Mouse (Mus musculus) heart, postnatal 0 days (tissue): ENCODE measurements around the gene Ndufs3. TPM values are rescaled to one million over a fixed set of nuclear protein-coding genes. Genes with fewer than 3 reads are reported as not detected.
A peak's percentile ranks its signal among the peaks of the same experiment; 100 is the strongest.

Source experiments
- ATAC-seq: fragments of 200-750 bp; cut with Nextera tagmentation; 2 replicates; pipeline ENCODE4 v1.8.0; 2017; ENCODE audit warnings: low read depth, moderate number of reproducible peaks, moderate library complexity; ENCODE audit not compliant: insufficient read depth
- DNase-seq: peaks from one replicate; pipeline ENCODE4 v3.0.0-alpha.2; 2016; ENCODE audit warnings: low spot score
- H3K27ac ChIP-seq: fragments of 300-500 bp; sonication (generic); 2 replicates; pipeline ENCODE4 v1.5.1; 2014; ENCODE audit warnings: low read depth, mild to moderate bottlenecking
- H3K27me3 ChIP-seq: fragments of 300-500 bp; sonication (generic); 2 replicates; pipeline ENCODE4 v1.6.1; 2014; ENCODE audit warnings: low read length, mixed read lengths; ENCODE audit not compliant: control insufficient read depth, insufficient read depth
- H3K36me3 ChIP-seq: fragments of 300-500 bp; sonication (generic); replicated peaks from 2 replicates; pipeline ENCODE4 v1.6.1; 2014; ENCODE audit warnings: low read length, mixed read lengths; ENCODE audit not compliant: control insufficient read depth, insufficient read depth
- H3K4me1 ChIP-seq: fragments of 300-500 bp; sonication (generic); 2 replicates; pipeline ENCODE4 v1.6.1; 2014; ENCODE audit warnings: antibody characterized with exemption; ENCODE audit not compliant: control insufficient read depth, insufficient read depth
- H3K4me2 ChIP-seq: fragments of 300-500 bp; sonication (generic); 2 replicates; pipeline ENCODE4 v1.6.1; 2014; ENCODE audit warnings: low read depth, mild to moderate bottlenecking, low read length, moderate library complexity
- H3K4me3 ChIP-seq: fragments of 300-500 bp; sonication (generic); 2 replicates; pipeline ENCODE4 v1.5.1; 2014; ENCODE audit warnings: low read depth, low read length
- H3K9ac ChIP-seq: fragments of 300-500 bp; sonication (generic); replicated peaks from 2 replicates; pipeline ENCODE4 v1.6.1; 2014; ENCODE audit warnings: low read depth, low read length, mixed read lengths
- H3K9me3 ChIP-seq: fragments of 300-500 bp; sonication (generic); replicated peaks from 2 replicates; pipeline ENCODE4 v1.6.1; 2016; ENCODE audit warnings: low read length; ENCODE audit not compliant: control insufficient read depth
- CTCF ChIP-seq: IDR thresholded peaks from 2 replicates; pipeline ENCODE4 v1.5.1; 2016; ENCODE audit warnings: antibody characterized with exemption, control low read depth, low read depth
- EP300 ChIP-seq: IDR thresholded peaks from 2 replicates; pipeline ENCODE4 v1.6.1; 2016; ENCODE audit warnings: antibody characterized with exemption, low read depth
- WGBS: fragments of 180-500 bp; shearing (Covaris S2); extraction: QIAGEN DNeasy Blood & Tissue Kit; methylation state at CpG from one replicate; pipeline ENCODE4 v1.1.7; 2014; 5-methylcytosine and 5-hydroxymethylcytosine counted together
- polyA plus RNA-seq: library from polyadenylated mRNA; unstranded; fragments of >200 nt; fragmentation: Nextera tagmentation; extraction: Ambion mirVana; gene quantifications from 2 replicates; pipeline ENCODE4 v1.2.1, GENCODE M21; 2015
- total RNA-seq: library from RNA; depleted of rRNA; stranded (reverse); fragments of >200 nt; gene quantifications from 2 replicates; pipeline ENCODE4 v1.2.3, GENCODE M21; 2014; ENCODE audit warnings: low replicate concordance

The Ndufs3 gene
- total and polyA plus RNA-seq, 2 experiments from 2014 or later = 556 to 620 TPM

DNA sequence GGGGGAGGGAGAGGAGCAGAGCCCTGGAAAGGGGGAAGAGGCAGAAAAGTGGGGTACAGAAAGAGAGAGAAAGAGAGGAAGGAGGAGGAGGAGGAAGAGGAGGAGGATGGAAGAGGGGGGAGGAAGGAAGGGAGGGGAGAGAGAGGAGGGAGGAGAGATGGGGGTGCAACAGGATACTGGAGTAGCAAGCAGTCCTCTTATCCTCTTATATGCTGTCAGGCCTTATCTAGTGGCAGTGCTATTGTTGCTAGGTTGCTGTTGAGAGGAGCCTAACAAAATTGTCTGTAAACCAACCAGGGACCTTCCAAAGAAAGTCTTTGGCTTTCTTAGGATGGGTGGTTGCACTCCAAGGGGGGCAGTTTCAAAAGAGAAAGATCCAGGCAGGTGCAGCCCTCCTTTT, 25.2 kb downstream of the Ndufs3 start:
- no peak for DNase-seq
- no peaks in the 10 kb centered on the region for H3K9me3 ChIP-seq
- no peaks in the 10 kb centered on the region for H3K36me3 ChIP-seq
- no peak overlapping the region for H3K4me2 ChIP-seq
- no peak overlapping the region for H3K27ac ChIP-seq
- H3K9ac ChIP-seq = no peak overlapping the region
- H3K4me3 ChIP-seq = no peak overlapping the region
- TF ChIP-seq CTCF (no peak), EP300 (no peak)
- H3K27me3 ChIP-seq = no peaks in the 10 kb centered on the region
- ATAC-seq = no peak
- peaks cover 10% of the 10 kb centered on the region for H3K4me1 ChIP-seq

DNA sequence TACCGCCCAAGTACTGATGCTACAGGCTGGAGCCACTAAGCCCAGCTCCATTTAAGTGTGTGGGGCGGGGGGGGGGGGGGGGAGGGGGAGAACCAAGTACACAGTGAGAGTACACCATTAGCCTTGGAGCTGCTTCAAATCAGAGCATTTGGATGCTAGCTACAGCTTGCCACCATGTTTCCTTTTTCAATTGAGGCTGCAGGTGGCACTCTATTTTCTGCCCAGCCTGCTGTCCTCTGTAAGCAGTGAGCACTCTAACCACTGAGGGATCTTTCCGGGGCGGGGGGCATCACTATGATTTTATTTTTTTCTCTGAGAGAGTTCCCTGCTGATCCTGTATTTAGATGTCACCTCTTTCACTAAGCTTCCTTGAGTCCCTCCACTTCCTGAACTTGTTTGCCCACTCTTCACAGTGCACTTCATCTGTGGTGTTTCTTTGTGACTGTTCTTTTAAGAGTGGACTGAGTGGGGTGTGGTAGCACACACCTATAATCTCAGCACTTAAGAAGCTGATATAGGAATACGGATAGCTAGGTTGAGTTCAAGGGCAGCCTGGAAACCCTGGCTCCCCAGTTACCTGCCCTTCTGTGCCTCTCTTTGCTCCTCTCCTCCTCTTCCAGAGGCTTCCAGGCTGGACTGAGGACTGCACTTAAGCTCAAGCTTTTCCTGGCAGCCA, 26.9 kb downstream of the Ndufs3 start:
- no peak for ATAC-seq
- TF ChIP-seq CTCF (no peak), EP300 (no peak)
- H3K4me3 ChIP-seq = no peak overlapping the region
- peaks cover 10% of the 10 kb centered on the region for H3K4me1 ChIP-seq
- no peak overlapping the region for H3K27ac ChIP-seq
- WGBS = 45% methylated on average over 5 of the region's 5 CpGs
- H3K9ac ChIP-seq = no peak overlapping the region
- H3K36me3 ChIP-seq = no peaks in the 10 kb centered on the region
- no peaks in the 10 kb centered on the region for H3K9me3 ChIP-seq
- no peak for DNase-seq
- no peaks in the 10 kb centered on the region for H3K27me3 ChIP-seq
- no peak overlapping the region for H3K4me2 ChIP-seq

DNA sequence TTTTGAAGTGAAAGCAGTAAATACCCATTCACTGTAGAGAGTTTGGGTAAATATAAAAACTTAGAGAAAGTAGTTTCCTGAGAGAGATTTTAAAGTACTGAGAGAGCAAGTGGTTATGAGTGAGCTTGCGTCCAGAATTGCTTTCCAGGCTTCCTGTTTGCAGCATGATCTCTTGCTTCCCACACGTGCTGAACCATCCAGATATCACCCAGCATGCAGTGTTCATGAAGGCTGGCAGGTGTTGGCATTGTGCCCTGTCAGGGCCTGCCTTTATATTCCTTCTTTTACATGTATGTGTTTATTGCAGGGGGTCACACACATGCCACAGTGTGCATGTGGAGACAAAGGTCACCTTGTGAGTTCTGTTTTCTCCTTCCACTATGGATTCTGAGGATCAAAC, 29.4 kb downstream of the Ndufs3 start:
- ATAC-seq (no peak), DNase-seq (no peak)
- H3K9ac ChIP-seq = no peak overlapping the region
- no peak for TF ChIP-seq EP300
- TF ChIP-seq CTCF = no peak
- no peaks in the 10 kb centered on the region for H3K36me3 ChIP-seq
- no peak overlapping the region for H3K4me3 ChIP-seq
- no peaks in the 10 kb centered on the region for H3K27me3 ChIP-seq
- H3K9me3 ChIP-seq = no peaks in the 10 kb centered on the region
- H3K27ac ChIP-seq = no peak overlapping the region
- 34% methylated on average over 2 of the region's 2 CpGs for WGBS
- no peak overlapping the region for H3K4me2 ChIP-seq
- H3K4me1 ChIP-seq = peaks cover 29% of the 10 kb centered on the region

DNA sequence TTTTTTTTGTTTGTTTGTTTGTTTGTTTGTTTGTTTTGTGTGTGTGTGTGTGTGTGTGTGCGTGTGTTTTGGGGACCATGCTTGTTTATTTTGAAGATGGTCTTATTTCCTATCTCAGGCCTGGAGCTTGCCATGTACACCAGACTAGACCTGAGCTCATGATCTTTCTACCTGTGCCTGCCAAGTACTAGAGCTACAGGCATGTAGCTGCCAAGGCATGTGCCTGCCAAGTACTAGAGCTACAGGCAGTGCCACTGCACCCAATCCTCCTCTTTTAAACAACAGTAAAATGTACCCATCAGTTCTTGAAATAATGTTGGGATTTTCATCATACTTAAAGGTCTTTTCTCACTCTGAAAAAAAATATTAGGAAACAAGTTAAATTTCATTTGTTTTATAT, 30.6 kb downstream of the Ndufs3 start:
- no peak for DNase-seq
- 82% methylated on average over 1 of the region's 1 CpGs for WGBS

DNA sequence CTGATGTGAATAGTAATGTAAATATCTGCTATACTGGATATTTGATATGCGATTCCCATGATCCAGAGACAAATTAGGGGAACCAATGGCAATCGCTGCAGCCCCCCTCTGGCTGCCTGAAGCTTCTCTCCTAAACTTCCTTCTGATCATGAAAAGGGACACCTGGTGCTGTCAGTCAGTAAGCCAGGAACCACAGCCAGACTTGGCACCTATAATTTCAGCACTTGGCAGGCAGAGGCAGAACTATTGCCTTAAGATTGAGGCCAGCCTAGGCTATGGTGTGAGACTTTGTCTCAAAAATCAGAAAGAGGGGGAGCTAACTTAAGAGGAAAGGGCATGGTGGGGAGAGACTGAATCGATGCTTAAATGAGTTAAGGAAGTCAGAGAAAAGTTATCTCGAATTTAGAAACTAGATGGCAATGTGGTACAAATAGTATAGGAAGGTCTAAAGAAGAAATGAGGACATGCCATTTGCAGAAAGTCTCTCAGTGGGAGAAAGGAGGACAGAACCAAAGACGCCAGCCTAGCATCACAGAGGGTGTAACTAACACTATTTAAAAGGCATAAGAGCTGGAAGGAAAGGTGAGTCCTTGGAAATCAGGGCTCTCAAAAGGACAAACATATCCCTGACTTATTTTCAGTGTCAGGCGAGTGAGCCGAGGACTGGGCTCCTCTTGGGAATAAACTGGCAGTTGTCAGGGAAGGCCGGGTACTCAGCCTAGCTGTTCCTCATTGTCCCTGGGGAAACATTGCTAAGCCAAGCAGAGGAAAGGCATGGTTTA, 33.3 kb downstream of the Ndufs3 start:
- H3K36me3 ChIP-seq = peaks cover 18% of the 10 kb centered on the region
- peak overlapping the region; percentile 82 for H3K27ac ChIP-seq
- no peak for TF ChIP-seq CTCF
- no peak for TF ChIP-seq EP300
- H3K9me3 ChIP-seq = no peaks in the 10 kb centered on the region
- peaks cover 24% of the 10 kb centered on the region for H3K4me1 ChIP-seq
- H3K27me3 ChIP-seq = no peaks in the 10 kb centered on the region
- H3K4me3 ChIP-seq = no peak overlapping the region
- no peak for DNase-seq
- 43% methylated on average over 8 of the region's 8 CpGs for WGBS
- ATAC-seq = no peak
- H3K4me2 ChIP-seq = no peak overlapping the region
- no peak overlapping the region for H3K9ac ChIP-seq

More for the DNA sequence above, 30.6 kb downstream of the Ndufs3 start:
- Histone ChIP-seq H3K9ac (no peak overlapping the region), H3K27ac (no peak overlapping the region), H3K4me1 (peaks cover 24% of the 10 kb centered on the region), H3K4me3 (no peak overlapping the region), H3K36me3 (no peaks in the 10 kb centered on the region), H3K4me2 (no peak overlapping the region), H3K9me3 (no peaks in the 10 kb centered on the region), H3K27me3 (no peaks in the 10 kb centered on the region)
- no peak for TF ChIP-seq EP300
- no peak for TF ChIP-seq CTCF
- ATAC-seq = no peak
